Mouse (Mus musculus): ENCODE results near the gene S100b. TPM values are rescaled to one million over a fixed set of nuclear protein-coding genes. Genes with fewer than 3 reads are reported as not detected.

Gene S100b
- 0.50 and 0.66 TPM in 2 replicates for polyA plus RNA-seq (2012; rRNA removed)

DNA sequence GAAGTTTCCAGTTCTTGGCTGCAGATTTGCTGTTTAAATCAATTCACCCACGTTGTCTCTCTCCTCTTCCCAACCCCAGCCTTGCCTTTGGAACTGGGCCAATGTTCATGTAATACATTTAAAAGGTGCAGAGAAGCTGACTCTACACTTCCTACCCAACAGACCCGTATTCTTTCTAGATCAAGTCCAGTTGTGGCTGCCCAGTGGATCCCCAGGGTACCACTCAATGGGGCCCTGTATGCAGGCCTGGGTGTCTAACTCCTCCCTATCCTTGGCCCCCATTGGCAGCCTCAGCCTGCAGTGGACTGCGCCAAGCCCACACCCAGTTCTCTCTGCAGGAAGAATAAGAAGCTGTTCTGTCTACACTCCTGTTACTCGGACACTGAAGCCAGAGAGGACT, at the start of gene S100b:
S100b (plus strand) TSS at position 318 of the 400 bp plus-strand sequence.
- WGBS = 22% methylated on average over 4 of the region's 4 CpGs
- H3K4me3 ChIP-seq (ENCODE audit: low read depth, low read length) = no peak within 1 kb of the TSS
- TF ChIP-seq CTCF (IDR thresholded peaks at IDR 0.05; ENCODE audit: extremely low read depth, insufficient read length, insufficient replicate concordance, low read depth, low read length) = no peak
- TF ChIP-seq POLR2A (IDR thresholded peaks at IDR 0.05; ENCODE audit: low read depth, low read length) = no peak
- H3K36me3 ChIP-seq (ENCODE audit: control insufficient read depth, insufficient read depth, low read length) = no peaks in the 10 kb centered on the region
- no peak within 1 kb of the TSS for H3K27ac ChIP-seq (ENCODE audit: insufficient read depth, low read depth, low read length)
- peaks cover 12% of the 10 kb centered on the region for H3K4me1 ChIP-seq (ENCODE audit: control insufficient read depth, insufficient read depth, insufficient read length, low read length)
- no peaks in the 10 kb centered on the region for H3K27me3 ChIP-seq (ENCODE audit: control insufficient read depth, insufficient read depth, low read length)

DNA sequence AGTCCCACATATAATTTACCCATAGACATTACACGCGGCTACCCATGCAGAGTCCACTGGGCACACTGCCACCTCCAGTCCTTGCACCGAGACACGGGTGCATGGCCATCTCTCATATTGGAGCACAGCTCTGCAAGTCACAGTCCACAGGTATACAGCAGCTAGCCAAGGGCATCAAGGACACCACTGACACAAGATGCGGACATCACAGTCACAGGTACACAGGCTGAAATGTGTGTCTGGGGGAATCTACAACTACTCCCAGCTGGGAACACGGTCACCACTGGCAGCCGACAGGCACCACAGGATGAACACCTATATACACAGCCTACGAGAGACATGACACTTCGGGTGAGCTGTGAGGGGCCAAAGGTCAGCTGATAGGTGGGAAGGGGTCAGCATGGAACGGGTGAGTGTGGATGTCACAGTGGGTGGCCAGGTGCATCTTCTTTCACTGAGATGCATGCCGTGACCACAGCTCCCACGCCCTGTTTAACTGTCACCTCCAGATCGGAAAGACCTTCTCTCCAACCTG, 46.3 kb upstream of the S100b start:
- H3K27me3 ChIP-seq (ENCODE audit: control insufficient read depth, insufficient read depth, low read length) = no peaks in the 10 kb centered on the region
- WGBS = 85% methylated on average over 13 of the region's 13 CpGs
- peaks cover 6% of the 10 kb centered on the region for H3K36me3 ChIP-seq (ENCODE audit: control insufficient read depth, insufficient read depth, low read length)
- H3K4me1 ChIP-seq (ENCODE audit: control insufficient read depth, insufficient read depth, insufficient read length, low read length) = no peaks in the 10 kb centered on the region; the same call in 1 of the 2 replicates
- H3K4me3 ChIP-seq (ENCODE audit: low read depth, low read length) = no peak overlapping the region
- TF ChIP-seq POLR2A (IDR thresholded peaks at IDR 0.05; ENCODE audit: low read depth, low read length) = no peak
- no peak for TF ChIP-seq CTCF (IDR thresholded peaks at IDR 0.05; ENCODE audit: extremely low read depth, insufficient read length, insufficient replicate concordance, low read depth, low read length)
- no peak overlapping the region for H3K27ac ChIP-seq (ENCODE audit: insufficient read depth, low read depth, low read length)

DNA sequence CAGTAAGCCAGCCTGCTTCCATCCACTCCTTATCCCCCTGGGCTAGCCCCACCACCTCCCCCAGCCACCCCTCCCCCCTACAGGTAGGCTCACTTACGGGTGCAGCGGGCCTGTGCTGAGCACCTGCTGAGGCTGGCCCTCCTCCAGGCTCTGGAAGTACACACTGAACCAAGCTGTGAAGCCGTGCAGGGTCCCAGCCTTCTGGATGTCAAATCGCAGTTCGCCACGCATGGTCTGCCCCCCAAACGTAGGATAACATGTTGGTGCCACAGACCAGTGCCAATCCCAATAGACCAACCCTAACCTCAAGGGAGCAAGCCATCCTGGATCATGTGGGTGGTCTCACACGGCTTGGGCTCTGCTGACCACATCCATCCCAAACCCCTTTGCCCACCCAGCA, 44.4 kb upstream of the S100b start:
- Histone ChIP-seq H3K27ac (ENCODE audit: insufficient read depth, low read depth, low read length) (no peak overlapping the region), H3K4me1 (ENCODE audit: control insufficient read depth, insufficient read depth, insufficient read length, low read length) (no peaks in the 10 kb centered on the region), H3K27me3 (ENCODE audit: control insufficient read depth, insufficient read depth, low read length) (no peaks in the 10 kb centered on the region), H3K4me3 (ENCODE audit: low read depth, low read length) (no peak overlapping the region), H3K36me3 (ENCODE audit: control insufficient read depth, insufficient read depth, low read length) (peaks cover 6% of the 10 kb centered on the region)
- 88% methylated on average over 8 of the region's 8 CpGs for WGBS
- TF ChIP-seq POLR2A (IDR thresholded peaks at IDR 0.05; ENCODE audit: low read depth, low read length) = no peak
- no peak for TF ChIP-seq CTCF (IDR thresholded peaks at IDR 0.05; ENCODE audit: extremely low read depth, insufficient read length, insufficient replicate concordance, low read depth, low read length)

DNA sequence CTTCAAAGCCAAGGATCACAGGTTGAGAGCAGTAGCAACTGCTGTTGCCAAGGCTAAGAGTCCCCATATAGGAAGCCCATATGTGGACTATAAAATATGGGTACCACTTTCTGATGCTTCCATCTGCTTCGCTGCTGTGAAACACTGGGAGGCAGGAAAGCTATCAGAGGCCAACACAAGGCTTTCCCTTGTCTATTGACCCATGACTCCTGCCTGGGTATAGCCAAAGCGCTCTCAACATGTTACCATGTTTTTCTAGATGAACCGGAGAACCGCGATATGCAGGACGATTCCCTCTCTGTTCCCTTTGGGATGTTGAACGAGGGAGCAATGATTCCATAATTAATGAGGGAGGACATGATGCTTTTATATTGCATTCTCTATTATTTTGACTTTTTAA, 42.8 kb upstream of the S100b start:
- Histone ChIP-seq H3K27ac (ENCODE audit: insufficient read depth, low read depth, low read length) (no peak overlapping the region), H3K4me3 (ENCODE audit: low read depth, low read length) (no peak overlapping the region), H3K36me3 (ENCODE audit: control insufficient read depth, insufficient read depth, low read length) (peaks cover 6% of the 10 kb centered on the region), H3K27me3 (ENCODE audit: control insufficient read depth, insufficient read depth, low read length) (no peaks in the 10 kb centered on the region), H3K4me1 (ENCODE audit: control insufficient read depth, insufficient read depth, insufficient read length, low read length) (no peaks in the 10 kb centered on the region)
- 95% methylated on average over 7 of the region's 7 CpGs for WGBS
- TF ChIP-seq CTCF (IDR thresholded peaks at IDR 0.05; ENCODE audit: extremely low read depth, insufficient read length, insufficient replicate concordance, low read depth, low read length) (no peak), POLR2A (IDR thresholded peaks at IDR 0.05; ENCODE audit: low read depth, low read length) (no peak)

DNA sequence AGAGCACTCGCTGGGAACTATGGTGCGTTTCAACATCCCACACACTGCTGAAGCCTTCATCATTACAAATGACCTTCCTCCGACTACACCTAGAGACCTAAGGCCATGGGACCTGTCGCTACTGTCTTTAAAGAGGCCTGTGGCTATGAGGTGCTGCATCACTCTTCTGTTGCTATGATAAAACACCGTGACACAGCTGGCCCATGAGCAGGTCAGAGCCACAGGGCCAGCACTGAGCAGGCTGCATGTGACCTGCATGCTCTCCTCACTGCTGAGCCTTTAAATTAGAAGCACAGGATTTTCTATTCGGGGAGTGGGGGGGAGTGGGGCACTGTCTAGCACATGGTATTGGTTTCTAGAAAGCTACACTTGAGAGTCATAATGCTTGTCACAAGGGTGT, 41.5 kb upstream of the S100b start:
- no peak overlapping the region for H3K4me3 ChIP-seq (ENCODE audit: low read depth, low read length)
- peaks cover 14% of the 10 kb centered on the region for H3K36me3 ChIP-seq (ENCODE audit: control insufficient read depth, insufficient read depth, low read length)
- H3K4me1 ChIP-seq (ENCODE audit: control insufficient read depth, insufficient read depth, insufficient read length, low read length) = no peaks in the 10 kb centered on the region
- TF ChIP-seq CTCF (IDR thresholded peaks at IDR 0.05; ENCODE audit: extremely low read depth, insufficient read length, insufficient replicate concordance, low read depth, low read length) (no peak), POLR2A (IDR thresholded peaks at IDR 0.05; ENCODE audit: low read depth, low read length) (no peak)
- no peak overlapping the region for H3K27ac ChIP-seq (ENCODE audit: insufficient read depth, low read depth, low read length)
- WGBS = 93% methylated on average over 6 of the region's 6 CpGs
- no peaks in the 10 kb centered on the region for H3K27me3 ChIP-seq (ENCODE audit: control insufficient read depth, insufficient read depth, low read length)

DNA sequence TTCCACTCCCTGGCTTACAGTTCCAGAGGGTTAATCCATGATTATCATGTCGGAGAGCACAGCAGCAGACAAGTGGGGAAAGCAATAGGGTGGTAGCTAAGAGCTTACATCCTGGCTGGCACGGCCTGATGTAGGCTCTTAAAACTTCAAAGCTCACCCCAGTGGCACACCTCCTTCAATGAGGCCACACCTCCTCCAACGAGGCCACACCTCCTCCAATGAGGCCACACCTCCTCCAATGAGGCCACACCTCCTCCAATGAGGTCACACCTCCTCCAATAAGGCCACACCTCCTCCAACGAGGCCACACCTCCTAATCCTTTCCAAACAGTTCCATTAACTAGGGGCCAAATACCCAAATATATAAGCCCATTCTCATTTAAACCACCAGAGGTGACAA, 39.5 kb upstream of the S100b start:
- whole genome bisulfite sequencing = 85% methylated on average over 4 of the region's 4 CpGs
- no peak overlapping the region for H3K27ac ChIP-seq (ENCODE audit: insufficient read depth, low read depth, low read length)

DNA sequence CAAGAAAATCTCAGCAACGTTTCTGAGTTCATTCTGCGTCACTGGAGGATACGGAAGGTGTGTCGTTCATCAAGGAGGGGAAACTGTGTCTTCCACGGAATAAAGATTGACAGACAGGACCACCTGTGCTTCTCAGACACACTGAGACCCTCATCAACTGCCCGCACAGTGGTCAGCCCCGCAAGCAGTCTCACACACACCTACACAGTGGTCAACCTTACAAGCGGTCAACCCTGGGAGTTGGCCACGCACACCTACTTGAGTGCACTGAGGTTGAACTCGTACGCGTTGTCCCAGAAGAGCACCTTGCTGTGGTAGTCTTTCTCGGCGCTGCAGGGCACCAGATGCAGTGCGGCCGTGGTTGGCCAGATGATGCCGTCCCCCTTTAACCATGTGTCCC, 36.6 kb upstream of the S100b start:
- Histone ChIP-seq H3K27me3 (ENCODE audit: control insufficient read depth, insufficient read depth, low read length) (no peaks in the 10 kb centered on the region), H3K4me1 (ENCODE audit: control insufficient read depth, insufficient read depth, insufficient read length, low read length) (no peaks in the 10 kb centered on the region), H3K27ac (ENCODE audit: insufficient read depth, low read depth, low read length) (no peak overlapping the region), H3K36me3 (ENCODE audit: control insufficient read depth, insufficient read depth, low read length) (peaks cover 11% of the 10 kb centered on the region), H3K4me3 (ENCODE audit: low read depth, low read length) (no peak overlapping the region)
- TF ChIP-seq POLR2A (IDR thresholded peaks at IDR 0.05; ENCODE audit: low read depth, low read length) = no peak
- no peak for TF ChIP-seq CTCF (IDR thresholded peaks at IDR 0.05; ENCODE audit: extremely low read depth, insufficient read length, insufficient replicate concordance, low read depth, low read length)
- 96% methylated on average over 17 of the region's 17 CpGs for WGBS

More for the DNA sequence above, 39.5 kb upstream of the S100b start:
- Histone ChIP-seq H3K4me3 (ENCODE audit: low read depth, low read length) (no peak overlapping the region), H3K4me1 (ENCODE audit: control insufficient read depth, insufficient read depth, insufficient read length, low read length) (no peaks in the 10 kb centered on the region), H3K27me3 (ENCODE audit: control insufficient read depth, insufficient read depth, low read length) (no peaks in the 10 kb centered on the region), H3K36me3 (ENCODE audit: control insufficient read depth, insufficient read depth, low read length) (peaks cover 12% of the 10 kb centered on the region)
- TF ChIP-seq POLR2A (IDR thresholded peaks at IDR 0.05; ENCODE audit: low read depth, low read length) = no peak
- no peak for TF ChIP-seq CTCF (IDR thresholded peaks at IDR 0.05; ENCODE audit: extremely low read depth, insufficient read length, insufficient replicate concordance, low read depth, low read length)

Measured in small intestine, adult 2 months (tissue).